Mouse (Mus musculus): ENCODE measurements at regions not wholly inside any gene's neighbourhood (a gene's known extent, or its start where the extent isn't known, plus 50 kb on each side); places are given as distances from the start of the nearest gene placed in this dataset.

- TF ChIP-seq EP300 (IDR thresholded peaks at IDR 0.05; ENCODE audit: low read depth in 1 of 2, low read length in 2 of 2): no peak
- TF ChIP-seq MEF2A (IDR thresholded peaks at IDR 0.05; ENCODE audit: extremely low read depth, insufficient replicate concordance, low read depth, low read length, poor library complexity, severe bottlenecking): no peak
- TF ChIP-seq POLR2A (IDR thresholded peaks at IDR 0.05; ENCODE audit: control insufficient read depth in 1 of 2, insufficient read depth in 1 of 2, low read depth in 1 of 2, low read length in 2 of 2, poor library complexity in 1 of 2): no peak
- TF ChIP-seq CTCF (IDR thresholded peaks at IDR 0.05 in 2 of 3, conservative IDR thresholded peaks at IDR 0.05 in 1 of 3; ENCODE audit: control insufficient read depth in 1 of 3, insufficient read depth in 1 of 3, low read depth in 2 of 3, low read length in 3 of 3, poor library complexity in 1 of 3, severe bottlenecking in 1 of 3): no peak
- no peak for TF ChIP-seq HCFC1 (IDR thresholded peaks at IDR 0.05; ENCODE audit: low read depth, low read length)
- TF ChIP-seq MXI1 (IDR thresholded peaks at IDR 0.05; ENCODE audit: low read depth, low read length): no peak
- no peak for TF ChIP-seq RCOR1 (IDR thresholded peaks at IDR 0.05; ENCODE audit: low read depth, low read length)
- no peak for TF ChIP-seq BHLHE40 (IDR thresholded peaks at IDR 0.05; ENCODE audit: borderline replicate concordance, low read depth, low read length)
- no peak for TF ChIP-seq GABPA (IDR thresholded peaks at IDR 0.05; ENCODE audit: low read depth, low read length)
- TF ChIP-seq USF1 (IDR thresholded peaks at IDR 0.05; ENCODE audit: low read depth, low read length): no peak
Measured at GRCm38 (mm10) chr7:117735699-117736020, 354.9 kb downstream of the Xylt1 start.
